Mouse (Mus musculus) frontal cortex, postnatal 10 days (tissue): ENCODE results near the gene Olfr447.
A peak's percentile ranks its signal among the peaks of the same experiment; 100 is the strongest.

Source experiments
- DNase-seq, 2 experiments: peaks; one replicate each; pipeline ENCODE4 v3.0.0; 2022; ENCODE audit warnings: low spot score in 2 of 2, mixed read lengths in 1 of 2

The Olfr447 gene

GRCm38 (mm10) chr6:42908578-42908977, at the start of gene Olfr447:
TSS of gene Olfr447 (plus strand) at chr6:42908878.
- DNase-seq, result no peak

DNA sequence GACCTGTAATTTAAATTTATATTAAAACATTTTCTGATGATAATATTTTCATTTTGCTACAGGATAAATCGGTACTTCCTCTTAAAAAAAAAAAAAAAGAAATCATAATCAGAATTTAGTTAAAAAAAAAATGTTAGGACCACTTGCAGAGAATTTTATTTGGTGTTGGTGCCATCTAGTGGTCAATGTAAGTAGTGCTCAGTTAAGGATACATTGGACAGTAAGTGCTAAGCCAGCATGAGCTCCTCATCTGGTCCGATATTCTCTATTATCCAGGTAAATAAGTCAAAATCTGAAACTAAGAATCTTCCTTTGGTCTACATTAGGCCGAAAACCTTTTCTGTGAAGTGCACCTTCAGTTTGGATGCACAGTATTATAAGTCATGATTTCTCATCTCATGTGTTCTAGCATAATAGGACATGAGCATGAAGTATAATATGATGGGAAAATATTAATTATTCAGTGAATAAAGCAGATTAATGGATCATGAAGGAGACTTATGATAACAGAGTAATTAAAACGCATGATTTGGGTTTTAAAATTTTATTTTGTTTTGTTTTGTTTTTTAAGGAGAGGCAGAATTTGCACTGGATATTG, 48.4 kb upstream of the Olfr447 start:
- DNase-seq, result peak in 1 of 2 experiments; percentile 12

DNA sequence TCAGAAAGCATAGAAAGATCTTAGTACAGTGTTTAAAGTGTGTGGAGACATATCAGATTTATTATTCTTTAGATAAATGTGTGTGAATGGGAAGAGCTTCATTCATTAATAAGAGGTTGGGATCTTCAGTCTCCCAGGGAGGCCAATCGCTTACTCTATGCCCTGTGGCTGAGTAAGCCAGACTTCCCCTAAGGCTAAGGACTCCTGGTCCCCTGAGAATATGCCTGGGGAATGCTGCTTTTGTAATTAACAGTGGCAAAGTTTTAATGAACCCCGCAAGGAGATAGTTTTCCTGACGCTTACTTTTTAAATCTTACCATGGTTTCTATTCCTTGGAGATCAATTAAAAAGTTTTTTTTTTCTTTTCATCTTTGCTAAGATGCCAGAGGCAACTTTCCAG, 39.0 kb upstream of the Olfr447 start:
- DNase-seq, result no peak

GRCm38 (mm10) chr6:42876323-42876722, 32.4 kb upstream of the Olfr447 start:
- DNase-seq, result no peak

GRCm38 (mm10) chr6:42890141-42890540, 18.5 kb upstream of the Olfr447 start, which contains the start of gene Olfr448:
TSS of gene Olfr448 (plus strand) at chr6:42890441.
- no peak for DNase-seq

GRCm38 (mm10) chr6:42900345-42900744, 8.3 kb upstream of the Olfr447 start:
- no peak for DNase-seq

GRCm38 (mm10) chr6:42921077-42921476, 12.4 kb downstream of the Olfr447 start, which contains the start of gene Olfr446:
TSS of gene Olfr446 (plus strand) at chr6:42921377.
- no peak for DNase-seq

DNA sequence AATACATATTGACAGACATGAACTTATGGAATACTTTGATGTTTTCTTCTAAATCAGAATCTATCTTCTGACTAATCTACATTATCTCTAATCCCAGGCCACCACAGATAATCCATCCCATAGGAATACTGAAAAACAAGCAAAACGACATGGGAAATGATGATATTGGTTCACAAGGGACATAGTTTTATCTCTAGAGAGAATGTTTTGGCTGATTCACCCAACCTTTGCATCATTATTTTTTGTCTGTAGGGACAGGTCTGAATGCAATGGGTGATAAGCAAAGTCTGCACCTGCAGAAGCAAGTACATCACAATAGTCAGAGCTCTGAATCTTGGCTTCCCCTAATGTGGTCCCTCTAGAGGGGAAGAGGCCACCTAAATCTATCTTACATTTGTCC, 40.1 kb downstream of the Olfr447 start, which contains the start of gene Olfr444:
Olfr444 (plus strand) TSS at position 301 of the 400 bp plus-strand sequence.
- DNase-seq, result no peak
